Mouse (Mus musculus): ENCODE measurements around the gene Kpna7. TPM values are rescaled to one million over a fixed set of nuclear protein-coding genes. Genes with fewer than 3 reads are reported as not detected.
A peak's percentile ranks its signal among the peaks of the same experiment; 100 is the strongest.
"Not testable (repeated sequence)": the region's sequence is repeated elsewhere in the genome, so short reads cannot be mapped to it uniquely, and the experiment has no call there.

Gene Kpna7
- total RNA-seq (2018; cell fraction: chromatin; rRNA removed), result not detected
- total RNA-seq (2018; cell fraction: cytosol; rRNA removed), result not detected
- not detected for total RNA-seq (2018; cell fraction: nucleus; rRNA removed)
- not detected in 3 replicates for polyA plus RNA-seq (2018)

- H3K36me3 ChIP-seq (ENCODE audit: inconsistent target), result no peaks in the 10 kb centered on the region
- 1% methylated on average over 52 of the region's 54 CpGs for WGBS (ENCODE audit: missing documents)
- H3K27ac ChIP-seq, result peak within 1 kb of the TSS; percentile 58
- H3K4me3 ChIP-seq (ENCODE audit: inconsistent target), result peak within 1 kb of the TSS; percentile 91
- peaks cover 52% of the 10 kb centered on the region for H3K79me2 ChIP-seq (ENCODE audit: inconsistent target)
Observed at GRCm38 (mm10) chr5:145083632-145084451, at the start of gene Kpna7, which contains the start of gene Arpc1a. Gene Kpna7 (minus strand): TSS chr5:145084030. Gene Arpc1a (plus strand): TSS chr5:145083830.

- H3K4me3 ChIP-seq (ENCODE audit: inconsistent target); H3K27ac ChIP-seq: not testable (repeated sequence)
- H3K79me2 ChIP-seq (ENCODE audit: inconsistent target), result peaks cover 25% of the 10 kb centered on the region
- 93% methylated on average over 6 of the region's 6 CpGs for WGBS (ENCODE audit: missing documents)
- peaks cover 61% of the 10 kb centered on the region for H3K36me3 ChIP-seq (ENCODE audit: inconsistent target)
Observed at GRCm38 (mm10) chr5:145133275-145133674, 49.4 kb upstream of the Kpna7 start.

- 70% methylated on average over 3 of the region's 3 CpGs for WGBS (ENCODE audit: missing documents)
- Histone ChIP-seq H3K27ac (no peak overlapping the region), H3K4me3 (ENCODE audit: inconsistent target) (no peak overlapping the region), H3K79me2 (ENCODE audit: inconsistent target) (peaks cover 6% of the 10 kb centered on the region), H3K36me3 (ENCODE audit: inconsistent target) (peaks cover 75% of the 10 kb centered on the region)
Observed at GRCm38 (mm10) chr5:145130995-145131394, 47.2 kb upstream of the Kpna7 start.

GRCm38 (mm10) chr5:145130191-145130590 lies 46.4 kb upstream of the Kpna7 start:
- Histone ChIP-seq H3K4me3 (ENCODE audit: inconsistent target) (no peak overlapping the region), H3K79me2 (ENCODE audit: inconsistent target) (peaks cover 11% of the 10 kb centered on the region; the same call in 1 of the 2 replicates), H3K27ac (no peak overlapping the region), H3K36me3 (ENCODE audit: inconsistent target) (peaks cover 78% of the 10 kb centered on the region)
- 57% methylated on average over 11 of the region's 11 CpGs for WGBS (ENCODE audit: missing documents)

- WGBS (ENCODE audit: missing documents), result no CpG with 5 or more reads among the region's 6 CpGs
- not testable (repeated sequence) for H3K27ac ChIP-seq; H3K4me3 ChIP-seq (ENCODE audit: inconsistent target)
- H3K36me3 ChIP-seq (ENCODE audit: inconsistent target), result peaks cover 78% of the 10 kb centered on the region
- peaks cover 15% of the 10 kb centered on the region for H3K79me2 ChIP-seq (ENCODE audit: inconsistent target)
Observed at GRCm38 (mm10) chr5:145129773-145130172, 45.9 kb upstream of the Kpna7 start.

GRCm38 (mm10) chr5:145129124-145129523 lies 45.3 kb upstream of the Kpna7 start:
- Histone ChIP-seq H3K36me3 (ENCODE audit: inconsistent target) (peaks cover 78% of the 10 kb centered on the region), H3K4me3 (ENCODE audit: inconsistent target) (no peak overlapping the region), H3K79me2 (ENCODE audit: inconsistent target) (peaks cover 22% of the 10 kb centered on the region), H3K27ac (no peak overlapping the region)
- WGBS (ENCODE audit: missing documents), result 98% methylated on average over 4 of the region's 4 CpGs

- H3K36me3 ChIP-seq (ENCODE audit: inconsistent target), result peaks cover 80% of the 10 kb centered on the region
- peaks cover 47% of the 10 kb centered on the region for H3K79me2 ChIP-seq (ENCODE audit: inconsistent target)
- no peak overlapping the region for H3K4me3 ChIP-seq (ENCODE audit: inconsistent target)
- H3K27ac ChIP-seq, result no peak overlapping the region
- 95% methylated on average over 7 of the region's 9 CpGs for WGBS (ENCODE audit: missing documents)
Observed at GRCm38 (mm10) chr5:145126580-145126979, 42.8 kb upstream of the Kpna7 start.

- no peak overlapping the region for H3K4me3 ChIP-seq (ENCODE audit: inconsistent target)
- peaks cover 89% of the 10 kb centered on the region for H3K36me3 ChIP-seq (ENCODE audit: inconsistent target)
- peaks cover 79% of the 10 kb centered on the region for H3K79me2 ChIP-seq (ENCODE audit: inconsistent target)
- no peak overlapping the region for H3K27ac ChIP-seq
- 94% methylated on average over 17 of the region's 19 CpGs for WGBS (ENCODE audit: missing documents)
Observed at GRCm38 (mm10) chr5:145123396-145123795, 39.6 kb upstream of the Kpna7 start.

- Histone ChIP-seq H3K4me3 (ENCODE audit: inconsistent target) (no peak overlapping the region), H3K27ac (no peak overlapping the region), H3K79me2 (ENCODE audit: inconsistent target) (peaks cover 97% of the 10 kb centered on the region), H3K36me3 (ENCODE audit: inconsistent target) (peaks cover 79% of the 10 kb centered on the region)
- WGBS (ENCODE audit: missing documents), result 94% methylated on average over 7 of the region's 7 CpGs
Observed at GRCm38 (mm10) chr5:145120921-145121320, 37.1 kb upstream of the Kpna7 start.

GRCm38 (mm10) chr5:145119385-145119784 lies 35.6 kb upstream of the Kpna7 start:
- H3K79me2 ChIP-seq (ENCODE audit: inconsistent target), result peaks cover 98% of the 10 kb centered on the region
- no peak overlapping the region for H3K4me3 ChIP-seq (ENCODE audit: inconsistent target)
- H3K36me3 ChIP-seq (ENCODE audit: inconsistent target), result peaks cover 64% of the 10 kb centered on the region
- no peak overlapping the region for H3K27ac ChIP-seq
- WGBS (ENCODE audit: missing documents), result 94% methylated on average over 2 of the region's 2 CpGs

- Histone ChIP-seq H3K79me2 (ENCODE audit: inconsistent target) (peaks cover 90% of the 10 kb centered on the region), H3K27ac (no peak overlapping the region), H3K4me3 (ENCODE audit: inconsistent target) (no peak overlapping the region), H3K36me3 (ENCODE audit: inconsistent target) (peaks cover 55% of the 10 kb centered on the region)
- WGBS (ENCODE audit: missing documents), result 97% methylated on average over 5 of the region's 5 CpGs
Observed at GRCm38 (mm10) chr5:145118461-145118860, 34.6 kb upstream of the Kpna7 start.

GRCm38 (mm10) chr5:145118005-145118404 lies 34.2 kb upstream of the Kpna7 start:
- H3K4me3 ChIP-seq (ENCODE audit: inconsistent target), result no peak overlapping the region

GRCm38 (mm10) chr5:145116916-145117315 lies 33.1 kb upstream of the Kpna7 start:
- Histone ChIP-seq H3K36me3 (ENCODE audit: inconsistent target) (peaks cover 39% of the 10 kb centered on the region), H3K4me3 (ENCODE audit: inconsistent target) (peak overlapping the region; percentile 84), H3K27ac (peak overlapping the region; percentile 99), H3K79me2 (ENCODE audit: inconsistent target) (peaks cover 75% of the 10 kb centered on the region)
- WGBS (ENCODE audit: missing documents), result 43% methylated on average over 9 of the region's 10 CpGs

More at GRCm38 (mm10) chr5:145118005-145118404, 34.2 kb upstream of the Kpna7 start:
- Histone ChIP-seq H3K27ac (no peak overlapping the region), H3K36me3 (ENCODE audit: inconsistent target) (peaks cover 50% of the 10 kb centered on the region), H3K79me2 (ENCODE audit: inconsistent target) (peaks cover 86% of the 10 kb centered on the region)
- WGBS (ENCODE audit: missing documents), result 80% methylated on average over 6 of the region's 6 CpGs

- 2% methylated on average over 4 of the region's 4 CpGs for WGBS (ENCODE audit: missing documents)
- H3K4me3 ChIP-seq (ENCODE audit: inconsistent target), result peak overlapping the region; percentile 84
- H3K36me3 ChIP-seq (ENCODE audit: inconsistent target), result peaks cover 33% of the 10 kb centered on the region; the same call in 1 of the 2 replicates
- H3K27ac ChIP-seq, result peak overlapping the region; percentile 99
- peaks cover 69% of the 10 kb centered on the region for H3K79me2 ChIP-seq (ENCODE audit: inconsistent target)
Observed at GRCm38 (mm10) chr5:145116316-145116715, 32.5 kb upstream of the Kpna7 start.

GRCm38 (mm10) chr5:145115736-145116135 lies 31.9 kb upstream of the Kpna7 start:
- H3K79me2 ChIP-seq (ENCODE audit: inconsistent target), result peaks cover 63% of the 10 kb centered on the region
- peaks cover 28% of the 10 kb centered on the region; the same call in 1 of the 2 replicates for H3K36me3 ChIP-seq (ENCODE audit: inconsistent target)
- peak overlapping the region; percentile 99 for H3K27ac ChIP-seq
- peak overlapping the region; percentile 84 for H3K4me3 ChIP-seq (ENCODE audit: inconsistent target)
- WGBS (ENCODE audit: missing documents), result 42% methylated on average over 5 of the region's 5 CpGs
